Mouse (Mus musculus) MEL (cell line): Measurements from ENCODE around the gene Ppard. TPM values are rescaled to one million over a fixed set of nuclear protein-coding genes. Genes with fewer than 3 reads are reported as not detected.

Experiments
- DNase-seq: peaks from one replicate; pipeline ENCODE4 v3.0.0; 2011; ENCODE audit warnings: low read depth, low spot score
- H3K27ac ChIP-seq: 2 replicates; pipeline ENCODE4 v1.5.1; 2012; ENCODE audit warnings: low read depth, mild to moderate bottlenecking, control low read depth, low read length, moderate library complexity; ENCODE audit not compliant: control insufficient read depth
- H3K27me3 ChIP-seq, 2 experiments: fragments of 150-350 bp in 1 of 2; sonication (generic) in 1 of 2; 2 replicates each; pipeline ENCODE4 v1.6.1; 2012; ENCODE audit warnings: low read length in 2 of 2, mild to moderate bottlenecking in 2 of 2, improper control_type of control experiment in 1 of 2, moderate library complexity in 1 of 2; ENCODE audit not compliant: insufficient read depth in 2 of 2, control insufficient read depth in 1 of 2
- H3K36me3 ChIP-seq, 2 experiments: 2 replicates each; pipeline ENCODE4 v1.6.1; 2012 to 2014; ENCODE audit warnings: low read length in 2 of 2, improper control_type of control experiment in 1 of 2, inconsistent platforms in 1 of 2, mild to moderate bottlenecking in 1 of 2; ENCODE audit not compliant: insufficient read depth in 2 of 2, control insufficient read depth in 1 of 2
- H3K4me1 ChIP-seq, 2 experiments: fragments of 150-350 bp in 1 of 2; sonication (generic) in 1 of 2; 2 replicates each; pipeline ENCODE4 v1.6.1; 2012; ENCODE audit warnings: low read length in 2 of 2, improper control_type of control experiment in 1 of 2, mild to moderate bottlenecking in 1 of 2; ENCODE audit not compliant: insufficient read depth in 2 of 2, control insufficient read depth in 1 of 2
- H3K4me3 ChIP-seq, 2 experiments: fragments of 150-350 bp in 1 of 2; sonication (generic) in 1 of 2; 2 replicates each; pipeline ENCODE4 v1.5.1; 2012; ENCODE audit warnings: low read depth in 2 of 2, low read length in 2 of 2, mild to moderate bottlenecking in 2 of 2, moderate library complexity in 2 of 2, control low read depth in 1 of 2, improper control_type of control experiment in 1 of 2; ENCODE audit not compliant: control insufficient read depth in 1 of 2, insufficient read depth in 1 of 2
- H3K79me2 ChIP-seq: 2 replicates; pipeline ENCODE4 v1.6.1; 2012; ENCODE audit warnings: mild to moderate bottlenecking, low read length, moderate library complexity; ENCODE audit not compliant: control insufficient read depth, poor library complexity, insufficient read depth
- H3K9ac ChIP-seq: 2 replicates; pipeline ENCODE4 v1.6.1; 2012; ENCODE audit warnings: low read depth, mild to moderate bottlenecking, control low read depth, low read length, moderate library complexity; ENCODE audit not compliant: control insufficient read depth, poor library complexity, severe bottlenecking
- H3K9me3 ChIP-seq: fragments of 150-350 bp; sonication (generic); replicated peaks from 2 replicates; pipeline ENCODE4 v1.6.1; 2012; ENCODE audit warnings: mild to moderate bottlenecking, low read length, improper control_type of control experiment, moderate library complexity; ENCODE audit not compliant: insufficient read depth
- BHLHE40 ChIP-seq: IDR thresholded peaks from 2 replicates; pipeline ENCODE4 v1.6.1; 2012; ENCODE audit warnings: low read depth, mild to moderate bottlenecking, inconsistent platforms, low read length, improper control_type of control experiment, borderline replicate concordance
- CHD2 ChIP-seq: IDR thresholded peaks from 2 replicates; pipeline ENCODE4 v1.6.1; 2011; ENCODE audit warnings: low read length, improper control_type of control experiment
- EP300 ChIP-seq, 2 experiments: IDR thresholded peaks; 2 replicates each; pipeline ENCODE4 v1.6.1; 2011; ENCODE audit warnings: improper control_type of control experiment in 2 of 2, low read length in 2 of 2, low read depth in 1 of 2, mild to moderate bottlenecking in 1 of 2
- GABPA ChIP-seq: IDR thresholded peaks from 2 replicates; pipeline ENCODE4 v1.6.1; 2012; ENCODE audit warnings: low read depth, mild to moderate bottlenecking, inconsistent platforms, low read length, improper control_type of control experiment, moderate library complexity
- GATA1 ChIP-seq: IDR thresholded peaks from 2 replicates; pipeline ENCODE4 v1.6.1; 2011; ENCODE audit warnings: low read depth, low read length, improper control_type of control experiment
- HCFC1 ChIP-seq: IDR thresholded peaks from 2 replicates; pipeline ENCODE4 v1.6.1; 2012; ENCODE audit warnings: low read depth, mild to moderate bottlenecking, inconsistent platforms, low read length, improper control_type of control experiment, moderate library complexity
- JUND ChIP-seq: IDR thresholded peaks from 2 replicates; pipeline ENCODE4 v1.6.1; 2011; ENCODE audit warnings: low read depth, mild to moderate bottlenecking, improper control_type of control experiment, low read length
- KAT2A ChIP-seq: conservative IDR thresholded peaks from 2 replicates; pipeline ENCODE4 v1.6.1; 2012; ENCODE audit warnings: low read depth, low read length, improper control_type of control experiment, inconsistent platforms
- MAFK ChIP-seq: IDR thresholded peaks from 2 replicates; pipeline ENCODE4 v1.6.1; 2011; ENCODE audit warnings: low read depth, mild to moderate bottlenecking, low read length, improper control_type of control experiment, borderline replicate concordance
- MAX ChIP-seq: IDR thresholded peaks from 2 replicates; pipeline ENCODE4 v1.6.1; 2011; ENCODE audit warnings: low read length, improper control_type of control experiment
- MAZ ChIP-seq: IDR thresholded peaks from 2 replicates; pipeline ENCODE4 v1.6.1; 2012; ENCODE audit warnings: low read depth, mild to moderate bottlenecking, inconsistent platforms, low read length, improper control_type of control experiment
- MXI1 ChIP-seq: IDR thresholded peaks from 2 replicates; pipeline ENCODE4 v1.6.1; 2011; ENCODE audit warnings: mild to moderate bottlenecking, low read depth, low read length, improper control_type of control experiment
- MYB ChIP-seq: IDR thresholded peaks from 2 replicates; pipeline ENCODE4 v1.6.1; 2011; ENCODE audit warnings: mild to moderate bottlenecking, low read depth, low read length, improper control_type of control experiment
- MYC ChIP-seq: IDR thresholded peaks from 2 replicates; pipeline ENCODE4 v1.6.1; 2011; ENCODE audit warnings: low read depth, mild to moderate bottlenecking, low read length, improper control_type of control experiment, moderate library complexity
- POLR2A ChIP-seq, 2 experiments: IDR thresholded peaks; 2 replicates each; pipeline ENCODE4 v1.6.1; 2011 to 2012; ENCODE audit warnings: low read length in 2 of 2, mild to moderate bottlenecking in 2 of 2, control low read depth in 1 of 2, improper control_type of control experiment in 1 of 2, low read depth in 1 of 2, moderate library complexity in 1 of 2; ENCODE audit not compliant: control insufficient read depth in 1 of 2, insufficient read depth in 1 of 2, poor library complexity in 1 of 2
- POLR2AphosphoS2 ChIP-seq: IDR thresholded peaks from 2 replicates; pipeline ENCODE4 v1.6.1; 2011; ENCODE audit warnings: low read length, improper control_type of control experiment
- POLR2AphosphoS5 ChIP-seq: IDR thresholded peaks from 2 replicates; pipeline ENCODE4 v1.6.1; 2012; ENCODE audit warnings: low read depth, borderline replicate concordance, mild to moderate bottlenecking, inconsistent platforms, low read length, moderate library complexity, mixed read lengths
- RAD21 ChIP-seq: IDR thresholded peaks from 2 replicates; pipeline ENCODE4 v1.6.1; 2011; ENCODE audit warnings: mild to moderate bottlenecking, low read depth, low read length, improper control_type of control experiment
- SIN3A ChIP-seq: IDR thresholded peaks from 2 replicates; pipeline ENCODE4 v1.6.1; 2012; ENCODE audit warnings: low read length, improper control_type of control experiment, inconsistent platforms
- TAL1 ChIP-seq: IDR thresholded peaks from 2 replicates; pipeline ENCODE4 v1.6.1; 2012; ENCODE audit warnings: mild to moderate bottlenecking, inconsistent platforms, low read length, moderate library complexity, mixed read lengths
- TBP ChIP-seq: IDR thresholded peaks from 2 replicates; pipeline ENCODE4 v1.8.0; 2011; ENCODE audit warnings: low read depth, low read length, improper control_type of control experiment
- USF2 ChIP-seq, 2 experiments: IDR thresholded peaks; 2 replicates each; pipeline ENCODE4 v1.6.1; 2011 to 2012; ENCODE audit warnings: improper control_type of control experiment in 2 of 2, low read length in 2 of 2, borderline replicate concordance in 1 of 2, inconsistent platforms in 1 of 2, low read depth in 1 of 2, mild to moderate bottlenecking in 1 of 2; ENCODE audit not compliant: insufficient read depth in 1 of 2
- ZC3H11A ChIP-seq: IDR thresholded peaks from 2 replicates; pipeline ENCODE4 v1.6.1; 2012; ENCODE audit warnings: low read depth, mild to moderate bottlenecking, inconsistent platforms, low read length, improper control_type of control experiment
- polyA plus RNA-seq, 2 experiments: library from polyadenylated mRNA; stranded (reverse) in 1 of 2; unstranded in 1 of 2; fragments of >175 nt in 1 of 2; fragments of >200 nt in 1 of 2; gene quantifications; 2 replicates each; pipeline versions ENCODE4 v1.2.1 to v1.2.4; 2012; ENCODE audit warnings: low replicate concordance in 2 of 2, low read depth in 1 of 2; ENCODE audit not compliant: insufficient read length in 2 of 2, insufficient read depth in 1 of 2, missing spikeins in 1 of 2
- total RNA-seq: library from RNA; depleted of rRNA; stranded (reverse); fragments of 300-350 nt; gene quantifications from 2 replicates; pipeline ENCODE4 v1.2.3, GENCODE M21; 2012

Gene Ppard
- total and polyA plus RNA-seq, 3 experiments: 3.5 to 12.7 TPM; not detected in 1

DNA sequence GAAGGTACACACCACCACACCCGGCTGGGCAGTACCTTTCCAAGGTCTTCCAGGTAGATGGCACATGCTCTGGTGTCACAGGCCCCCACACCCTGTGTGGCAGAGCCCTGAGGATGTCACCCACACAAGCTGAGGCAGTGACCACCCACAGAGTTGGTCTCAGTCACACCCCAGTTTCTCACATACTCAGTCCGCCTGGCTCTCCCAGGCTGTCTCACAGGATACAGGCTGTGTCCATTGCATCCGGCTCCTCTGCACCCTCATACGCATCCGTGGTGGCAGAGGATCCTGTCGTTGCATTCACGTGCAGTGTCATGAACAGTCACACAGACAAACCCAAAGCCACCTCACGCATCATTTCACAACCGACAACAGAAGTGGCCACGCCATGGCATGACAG, 114.8 kb downstream of the Ppard start:
- TF ChIP-seq MAX: no peak
- no peak for TF ChIP-seq MYC
- TF ChIP-seq USF2 (IDR thresholded peaks at IDR 0.05; ENCODE audit: borderline replicate concordance in 1 of 2, insufficient read depth in 1 of 2, low read depth in 1 of 2, low read length in 2 of 2): no peak
- TF ChIP-seq MYB: no peak
- TF ChIP-seq POLR2AphosphoS2: no peak
- no peak for TF ChIP-seq TAL1
- no peak for TF ChIP-seq BHLHE40
- no peak for TF ChIP-seq SIN3A
- TF ChIP-seq ZC3H11A: no peak
- TF ChIP-seq HCFC1: no peak
- no peak for TF ChIP-seq POLR2A (IDR thresholded peaks at IDR 0.05; ENCODE audit: control insufficient read depth in 1 of 2, insufficient read depth in 1 of 2, low read depth in 1 of 2, low read length in 2 of 2, poor library complexity in 1 of 2)
- TF ChIP-seq JUND: no peak
- no peak for TF ChIP-seq MAFK
- TF ChIP-seq KAT2A: no peak
- TF ChIP-seq MAZ: no peak
- TF ChIP-seq GABPA: no peak
- DNase-seq: no peak
- no peaks in the 10 kb centered on the region; a peak in 1 of 4 replicates for H3K27me3 ChIP-seq
- no peaks in the 10 kb centered on the region; the same call in 1 of the 2 replicates for H3K79me2 ChIP-seq
- no peak overlapping the region for H3K27ac ChIP-seq
- no peaks in the 10 kb centered on the region for H3K9me3 ChIP-seq
- H3K4me1 ChIP-seq: no peaks in the 10 kb centered on the region; a peak in 2 of 4 replicates
- H3K36me3 ChIP-seq: no peaks in the 10 kb centered on the region
- no peak overlapping the region for H3K9ac ChIP-seq
- no peak overlapping the region for H3K4me3 ChIP-seq

DNA sequence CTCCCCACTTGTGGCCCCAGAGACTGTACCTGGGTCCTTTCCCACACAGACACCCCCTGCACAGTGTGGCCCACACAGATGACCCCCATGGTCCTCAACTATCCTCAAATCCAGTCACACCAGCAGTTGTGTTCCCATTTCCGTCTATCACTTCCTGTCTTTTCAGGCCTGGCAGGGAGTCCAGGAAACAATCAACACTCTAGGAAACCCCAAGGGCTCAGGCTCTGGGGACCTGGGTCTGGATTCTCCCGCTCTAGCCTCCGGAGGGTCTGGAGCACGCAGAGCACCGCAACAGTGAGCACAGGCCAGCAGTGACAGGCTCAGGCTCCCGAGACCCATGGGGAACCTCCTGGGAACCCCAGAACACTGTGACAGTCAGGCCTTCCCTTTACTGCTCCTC, 115.7 kb downstream of the Ppard start:
- Histone ChIP-seq H3K36me3 (no peaks in the 10 kb centered on the region), H3K9me3 (no peaks in the 10 kb centered on the region), H3K9ac (no peak overlapping the region), H3K27me3 (no peaks in the 10 kb centered on the region; a peak in 1 of 4 replicates), H3K27ac (no peak overlapping the region), H3K4me1 (no peaks in the 10 kb centered on the region; a peak in 2 of 4 replicates), H3K4me3 (no peak overlapping the region), H3K79me2 (no peaks in the 10 kb centered on the region; the same call in 1 of the 2 replicates)
- no peak for TF ChIP-seq TBP
- no peak for TF ChIP-seq HCFC1
- TF ChIP-seq MXI1: no peak
- no peak for TF ChIP-seq GATA1
- no peak for TF ChIP-seq MYC
- TF ChIP-seq RAD21: no peak
- TF ChIP-seq EP300 (IDR thresholded peaks at IDR 0.05; ENCODE audit: low read depth in 1 of 2, low read length in 2 of 2): no peak
- no peak for TF ChIP-seq GABPA
- TF ChIP-seq CHD2: no peak
- no peak for TF ChIP-seq POLR2AphosphoS5
- DNase-seq: no peak
